Mouse (Mus musculus) thymus, postnatal 14 days (tissue): ENCODE results near the gene Cttn.

Experiments
- DNase-seq: peaks from one replicate; pipeline ENCODE4 v3.0.0; 2021

Gene Cttn

DNA sequence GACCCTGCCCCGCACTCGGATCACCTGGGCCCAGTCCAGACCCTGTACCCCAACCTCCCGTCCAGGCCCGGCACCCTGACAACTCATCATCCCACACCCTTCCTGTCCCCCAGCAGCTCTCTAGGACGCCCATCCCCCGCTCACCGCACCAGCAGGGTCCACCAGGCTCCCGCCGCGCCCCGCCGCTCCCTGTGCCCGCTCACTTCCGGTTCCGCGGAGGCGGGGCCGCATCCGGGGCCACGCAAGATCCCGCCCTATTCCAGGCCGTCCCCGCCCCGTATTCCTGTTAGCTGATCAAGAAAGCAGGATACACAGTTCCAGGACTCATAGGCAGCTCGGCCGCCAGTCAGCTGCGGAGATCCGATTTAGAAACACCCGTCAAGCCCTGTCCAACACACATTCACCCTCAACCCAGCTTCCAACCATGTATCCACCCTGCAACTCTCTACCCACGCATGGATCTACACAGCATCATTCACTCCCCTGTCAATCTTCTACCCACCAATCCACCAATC is at the start of gene Cttn:
Cttn (minus strand) TSS at position 465 of the 515 bp plus-strand sequence.
- DNase-seq, result peak; percentile 52

DNA sequence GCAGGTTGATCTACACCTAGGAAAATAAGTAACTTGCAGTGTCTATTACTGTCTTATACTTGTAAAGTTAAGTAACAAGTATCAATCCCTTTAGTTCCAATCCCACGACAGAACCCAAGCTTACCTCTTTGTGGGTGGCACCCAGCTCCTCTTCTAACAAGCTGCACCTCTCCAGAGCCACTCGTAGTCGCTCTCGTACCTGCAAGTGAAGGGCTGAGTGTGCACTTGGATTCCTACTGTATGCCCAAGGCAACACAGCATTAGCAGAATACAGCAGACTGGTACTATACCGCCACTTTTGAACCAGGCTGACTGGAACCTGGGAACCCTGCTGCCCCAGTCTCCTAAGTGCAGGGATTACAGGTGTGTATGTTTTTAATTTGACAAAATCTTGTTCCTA is 49.0 kb upstream of the Cttn start:
- DNase-seq, result no peak

DNA sequence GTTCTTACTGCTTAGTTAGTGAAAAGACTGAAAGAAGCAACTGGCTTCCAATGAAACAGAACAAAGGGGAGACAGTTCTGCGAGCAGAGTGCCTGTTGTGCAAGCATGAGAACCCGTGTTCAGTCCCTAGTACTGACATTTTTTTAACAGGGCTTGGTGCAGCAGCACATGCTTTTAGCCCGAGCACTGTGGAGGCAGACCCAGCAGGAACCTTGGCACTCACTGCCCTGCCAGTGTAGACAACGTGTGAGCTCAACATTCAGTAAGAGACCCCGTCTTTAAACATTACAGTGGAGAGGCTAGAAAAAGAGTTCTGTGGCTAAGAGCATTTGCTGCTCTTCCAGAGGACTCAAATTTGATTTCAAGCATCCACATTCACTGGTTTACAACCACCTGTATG is 45.9 kb upstream of the Cttn start:
- no peak for DNase-seq

DNA sequence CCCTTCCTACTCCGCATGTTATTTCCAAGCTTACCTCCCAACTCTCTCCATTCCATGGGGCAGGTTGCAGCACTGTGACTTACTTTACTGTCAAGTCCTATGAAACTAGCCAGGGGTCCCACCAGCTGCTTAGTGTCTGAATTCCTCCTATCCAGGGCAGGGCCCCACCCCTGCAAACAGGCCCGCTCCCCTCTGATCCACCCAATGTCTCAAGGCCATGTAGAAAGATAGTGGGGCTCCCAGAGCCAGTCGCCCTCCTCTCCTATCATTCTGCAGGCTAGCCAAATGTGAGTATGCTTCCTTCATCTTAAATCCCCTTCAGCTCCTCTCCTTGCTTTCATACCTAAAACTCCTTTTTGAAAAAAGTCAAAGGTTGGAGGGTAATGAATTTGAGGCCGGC is 38.3 kb upstream of the Cttn start:
- DNase-seq, result no peak

DNA sequence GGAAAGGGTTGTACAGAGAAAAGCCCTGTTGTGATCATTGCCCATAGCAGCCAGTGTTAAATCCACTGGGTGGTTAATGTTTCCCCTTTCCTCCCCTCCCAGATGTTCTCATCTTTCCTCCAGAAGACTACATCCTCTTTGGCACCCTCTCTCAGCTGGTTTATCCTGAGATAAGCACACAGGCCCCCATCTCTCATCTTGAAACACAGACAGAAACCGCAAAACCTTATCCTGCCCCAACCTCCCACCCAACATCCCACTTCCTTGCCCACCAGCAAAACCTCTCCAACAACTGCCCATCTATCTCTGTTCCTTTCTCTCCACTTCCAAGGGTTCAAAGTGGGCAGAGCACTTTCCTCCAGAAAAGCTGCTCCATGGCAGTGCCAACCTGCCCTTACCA is 36.0 kb upstream of the Cttn start:
- no peak for DNase-seq

DNA sequence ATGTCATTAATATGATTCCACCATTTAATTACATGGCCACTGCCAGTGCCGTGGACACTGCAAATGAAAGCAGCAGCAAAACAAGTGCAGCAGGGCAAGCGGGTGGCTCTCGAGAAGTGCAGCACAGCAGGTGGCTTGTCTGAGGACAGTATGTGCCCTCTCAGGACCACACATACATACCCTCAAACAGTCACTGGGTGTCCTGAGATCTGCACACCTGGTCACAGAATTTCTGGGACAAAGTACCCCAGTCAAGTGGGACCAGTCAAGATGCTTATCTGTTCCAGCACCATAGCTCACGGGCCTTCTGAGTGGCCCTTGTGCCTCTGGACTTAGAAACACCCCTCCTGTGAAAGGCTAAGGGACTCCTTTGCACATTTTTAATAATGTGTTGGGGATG is 33.1 kb upstream of the Cttn start:
- no peak for DNase-seq

DNA sequence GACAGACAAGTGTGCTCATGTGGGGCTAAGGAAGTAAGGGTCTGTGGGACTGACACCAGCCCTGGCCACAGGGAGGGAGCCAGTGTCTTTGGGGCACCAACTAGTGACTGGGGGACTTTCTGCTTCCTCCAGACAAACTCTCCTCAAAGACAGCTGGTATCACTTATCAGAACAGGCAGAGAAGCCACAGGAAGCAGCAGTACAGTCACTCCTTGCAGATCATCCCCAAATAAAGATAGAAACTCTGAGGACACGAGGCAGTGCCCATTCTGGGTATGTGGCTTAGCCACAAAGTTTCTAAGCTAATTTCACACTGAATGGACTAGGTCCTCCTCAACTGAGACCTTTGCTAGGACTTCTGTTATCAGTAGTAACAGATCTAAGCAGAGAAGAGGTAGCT is 22.1 kb upstream of the Cttn start:
- DNase-seq, result no peak

DNA sequence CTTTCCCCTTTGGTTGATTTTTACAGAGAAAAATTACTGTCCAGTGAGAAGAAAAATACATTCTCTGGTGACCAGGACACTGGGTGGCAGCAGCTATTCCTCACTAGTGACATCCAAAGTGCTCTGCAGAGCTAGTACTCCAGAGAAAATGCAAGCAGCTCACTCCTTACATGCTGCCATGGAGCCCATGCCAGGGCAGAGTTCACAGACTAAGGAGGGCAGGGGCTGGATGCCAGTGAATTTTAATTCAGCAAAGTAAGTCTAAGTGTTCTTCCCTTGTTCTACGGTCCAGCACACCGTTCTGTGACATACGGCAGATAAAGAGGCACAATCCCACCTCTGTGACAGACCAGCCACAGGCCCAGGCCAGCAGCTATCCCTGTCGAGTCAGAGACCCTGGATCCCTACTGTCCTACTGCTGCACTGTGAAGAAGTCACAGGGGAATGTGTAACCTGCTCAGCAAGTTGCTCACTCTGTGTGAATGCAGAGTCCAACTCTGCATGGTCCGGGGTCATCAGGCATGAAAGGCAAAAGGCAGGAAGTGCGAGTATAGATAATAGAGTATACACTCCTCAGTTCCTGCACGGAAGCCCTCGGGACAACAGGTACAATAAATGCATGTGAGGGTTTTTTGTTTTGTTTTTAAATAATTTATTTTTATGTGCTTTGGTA is 19.5 kb upstream of the Cttn start:
- no peak for DNase-seq

DNA sequence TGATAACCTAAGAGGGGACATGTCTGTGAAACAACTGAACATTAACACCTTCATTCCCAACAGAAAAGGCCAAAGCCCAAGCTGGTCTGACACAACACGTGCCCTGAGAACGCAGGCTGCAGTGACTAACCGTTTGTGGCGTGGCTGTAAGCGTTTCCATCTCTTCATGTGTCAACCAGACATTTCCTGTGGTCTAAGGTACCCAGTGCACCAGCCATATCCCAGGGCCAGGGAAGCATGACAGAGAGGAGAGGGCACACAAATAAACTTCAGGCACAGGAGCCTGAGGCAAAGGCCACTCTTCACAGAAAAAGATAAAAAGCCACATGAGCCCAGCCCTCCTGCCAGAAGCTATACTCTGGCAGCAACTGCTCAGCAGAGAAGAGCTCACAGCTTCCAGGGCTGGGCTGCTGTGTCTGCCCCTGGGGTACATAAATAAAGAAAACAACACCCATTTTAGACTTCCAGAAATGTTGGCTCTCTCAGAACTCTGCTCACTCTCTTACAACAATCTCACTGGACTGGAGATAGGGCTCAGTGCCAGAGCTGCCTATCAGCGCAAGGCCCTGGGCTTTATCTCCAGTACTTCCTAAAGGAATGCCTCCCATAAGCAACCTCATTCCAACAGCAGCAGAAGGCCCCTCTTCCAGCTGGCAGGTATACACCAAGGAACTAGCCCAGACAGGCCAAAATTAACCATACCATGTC is 18.4 kb upstream of the Cttn start:
- no peak for DNase-seq

DNA sequence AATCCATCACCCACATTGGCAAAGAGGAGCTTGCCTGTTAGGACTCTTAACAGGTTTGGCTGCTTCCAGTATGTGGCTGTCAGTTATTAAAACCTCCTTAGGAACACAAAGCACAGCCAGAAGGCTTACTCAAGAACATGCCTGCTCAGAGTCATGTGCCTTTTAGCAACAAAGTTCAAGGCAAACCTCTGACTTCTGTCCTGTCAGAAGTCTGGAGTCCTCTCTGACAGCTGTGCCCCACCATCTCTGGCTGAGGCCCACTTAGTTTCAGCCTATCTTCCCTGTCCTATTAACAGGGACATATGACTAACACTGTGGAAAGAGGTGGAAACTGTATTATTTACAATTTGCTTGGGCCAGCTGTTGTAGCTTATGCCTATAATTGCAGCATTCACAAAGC is 9.5 kb upstream of the Cttn start:
- no peak for DNase-seq

DNA sequence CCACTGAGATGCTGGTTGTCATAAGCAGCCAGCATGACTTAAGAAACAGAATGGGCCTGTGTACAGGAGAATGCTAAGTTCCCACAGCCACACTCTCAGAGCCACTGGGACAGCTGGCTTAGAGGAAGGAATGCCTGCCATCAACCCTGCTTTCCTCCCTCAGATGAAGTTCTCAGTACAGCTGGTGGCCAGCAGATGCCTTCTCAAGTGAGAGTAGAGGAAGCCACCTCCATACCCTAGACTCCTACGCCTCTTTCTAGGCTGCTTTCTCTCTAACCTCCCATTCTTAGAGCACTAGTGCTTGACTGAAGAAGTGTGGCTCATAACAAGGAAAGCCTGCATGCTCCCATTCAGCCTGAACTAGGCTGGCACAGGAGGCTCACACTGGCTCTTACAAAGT is 8.8 kb upstream of the Cttn start:
- DNase-seq, result no peak

DNA sequence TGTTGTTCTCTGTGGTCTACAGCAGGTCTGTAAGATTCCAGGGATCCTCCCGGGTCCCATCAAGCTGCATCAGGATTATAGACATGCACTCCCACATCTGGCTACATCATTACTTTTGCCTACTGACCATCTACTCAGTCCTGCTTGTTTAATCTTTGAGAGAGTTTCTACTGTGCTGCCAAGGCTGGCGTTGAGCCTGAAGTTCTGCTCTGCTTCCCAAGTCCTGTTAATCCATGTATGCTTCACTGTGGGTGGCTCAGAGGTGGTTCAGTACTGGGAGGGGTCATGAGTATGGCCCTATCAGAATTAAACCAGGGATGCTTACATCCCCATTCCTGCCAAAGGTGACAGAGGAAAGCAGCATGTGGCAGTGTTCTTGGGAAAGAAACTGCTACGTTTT is 4.9 kb upstream of the Cttn start:
- DNase-seq, result no peak

DNA sequence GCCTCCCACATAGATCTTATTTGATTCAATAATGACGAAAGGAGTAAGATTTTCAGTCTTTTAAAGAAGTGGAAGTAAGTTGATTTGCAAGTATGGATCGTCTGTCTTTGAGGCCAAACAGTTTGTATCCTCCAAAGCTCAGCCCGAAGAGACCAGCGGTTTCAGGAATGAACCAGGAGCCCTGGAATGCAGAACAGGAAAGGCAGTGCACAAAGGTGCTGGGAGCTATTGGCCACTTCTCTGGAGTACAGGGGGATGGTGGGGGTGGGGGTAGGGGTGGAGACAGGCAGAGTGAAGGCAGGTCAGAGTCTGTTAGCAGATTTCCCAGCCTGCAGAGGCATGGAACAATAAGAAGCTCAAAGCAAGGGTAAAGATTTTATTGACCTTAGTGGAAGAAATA is 2.7 kb upstream of the Cttn start:
- no peak for DNase-seq

DNA sequence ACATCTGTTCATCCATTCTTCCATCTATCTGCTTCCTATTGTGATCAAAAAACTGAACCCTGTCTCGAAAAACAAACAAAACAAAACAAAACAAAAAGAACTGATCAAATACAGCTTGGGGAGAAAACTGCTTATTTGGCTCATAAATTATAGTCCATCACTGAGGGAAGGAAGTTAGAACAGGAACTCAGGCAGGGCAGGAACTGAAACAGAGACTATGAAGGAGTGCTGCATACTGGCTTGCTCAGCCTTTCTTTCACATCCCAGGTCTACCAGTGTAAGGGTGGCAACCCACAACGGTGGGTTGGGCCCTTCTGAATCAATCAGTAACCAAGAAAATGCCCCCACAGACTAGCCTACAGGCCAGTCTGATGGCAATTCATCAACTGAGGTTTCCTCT is 294 bp upstream of the Cttn start:
- no peak for DNase-seq

DNA sequence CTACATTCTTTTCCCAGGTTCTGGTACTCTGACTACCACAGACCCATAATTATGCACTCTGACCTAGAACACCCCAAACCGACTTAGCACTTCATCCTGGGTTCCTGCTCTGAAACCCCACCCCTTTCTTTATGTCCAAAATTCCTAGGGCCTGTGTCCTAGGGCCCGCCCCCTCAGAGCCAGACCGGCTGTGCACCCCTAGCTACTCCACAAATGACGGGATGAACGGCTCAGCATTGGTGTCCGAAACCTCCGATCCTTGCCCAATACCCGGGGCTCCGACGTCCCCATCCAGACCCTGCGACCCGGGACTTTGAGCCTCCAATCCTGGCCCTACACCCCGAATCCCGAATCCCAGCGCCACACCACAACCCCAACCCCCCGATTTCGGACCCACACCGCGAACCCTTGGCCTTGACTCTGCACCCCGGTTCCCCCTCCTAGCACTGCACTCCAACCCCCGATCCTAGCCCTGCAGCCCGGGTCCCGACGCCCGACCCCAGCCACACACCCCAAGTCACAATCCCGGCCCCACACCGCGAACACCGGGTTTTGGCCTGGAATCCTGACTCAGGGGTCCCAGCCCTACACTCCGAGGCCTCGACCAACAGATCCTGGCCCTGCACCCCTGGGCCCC is 783 bp downstream of the Cttn start:
- peak; percentile 9 for DNase-seq

DNA sequence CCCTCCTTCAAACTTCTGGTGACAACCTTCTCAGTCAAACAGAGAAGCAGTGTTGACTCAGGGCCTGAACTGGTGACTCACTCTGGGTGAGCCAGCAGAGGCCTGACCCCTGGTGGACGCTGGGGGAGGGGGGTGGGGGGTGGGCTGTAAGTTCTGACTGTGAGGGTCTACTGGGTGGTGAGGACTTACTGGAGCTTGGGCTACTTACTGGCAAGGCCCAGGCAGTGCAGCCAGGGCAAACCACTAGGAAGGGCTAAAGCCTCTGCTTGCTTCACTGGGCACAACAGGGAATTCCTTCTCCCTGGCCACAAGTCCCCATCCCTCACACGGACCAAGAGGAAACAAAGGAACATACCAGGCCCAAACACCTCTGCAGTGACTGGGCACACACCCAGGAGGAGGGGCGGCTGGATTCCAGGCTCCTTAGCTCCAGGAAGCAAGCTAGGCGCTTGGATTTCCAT is 1.6 kb downstream of the Cttn start:
- no peak for DNase-seq

DNA sequence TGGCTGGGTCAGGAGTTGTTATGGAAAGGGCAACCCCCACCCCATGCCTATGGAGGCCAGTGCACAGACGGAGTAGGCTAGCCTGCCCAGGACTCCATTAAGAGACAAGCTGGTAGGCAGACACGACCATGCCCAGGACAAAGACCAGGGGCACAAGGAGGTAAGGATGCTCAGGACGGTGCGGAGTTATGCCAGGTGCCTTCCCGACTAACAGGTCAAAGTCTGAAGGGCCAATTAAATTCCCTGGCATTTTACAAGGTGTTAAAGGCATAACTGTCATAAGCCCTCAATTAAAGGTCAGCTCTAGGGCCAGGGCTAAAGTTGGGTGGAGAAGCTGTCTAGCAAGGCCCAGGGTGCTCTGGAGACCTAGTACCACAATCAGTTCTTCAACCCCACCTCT is 2.1 kb downstream of the Cttn start:
- no peak for DNase-seq

DNA sequence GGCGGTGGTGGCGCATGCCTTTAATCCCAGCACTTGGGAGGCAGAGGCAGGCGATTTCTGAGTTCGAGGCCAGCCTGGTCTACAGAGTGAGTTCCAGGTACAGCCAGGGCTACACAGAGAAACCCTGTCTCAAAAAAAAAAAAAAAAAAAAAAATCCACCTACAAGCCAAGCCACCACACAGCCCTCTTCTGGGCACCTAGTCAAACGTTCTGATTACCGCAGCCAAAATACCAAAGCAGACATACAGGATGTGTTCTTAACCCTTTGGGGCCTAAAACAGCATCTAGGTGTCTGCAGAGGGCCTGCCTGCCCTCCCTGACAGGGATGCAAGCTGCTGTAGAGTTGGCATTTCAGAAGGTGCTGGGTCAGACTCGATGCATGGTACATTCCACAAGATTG is 8.2 kb downstream of the Cttn start:
- DNase-seq, result no peak

DNA sequence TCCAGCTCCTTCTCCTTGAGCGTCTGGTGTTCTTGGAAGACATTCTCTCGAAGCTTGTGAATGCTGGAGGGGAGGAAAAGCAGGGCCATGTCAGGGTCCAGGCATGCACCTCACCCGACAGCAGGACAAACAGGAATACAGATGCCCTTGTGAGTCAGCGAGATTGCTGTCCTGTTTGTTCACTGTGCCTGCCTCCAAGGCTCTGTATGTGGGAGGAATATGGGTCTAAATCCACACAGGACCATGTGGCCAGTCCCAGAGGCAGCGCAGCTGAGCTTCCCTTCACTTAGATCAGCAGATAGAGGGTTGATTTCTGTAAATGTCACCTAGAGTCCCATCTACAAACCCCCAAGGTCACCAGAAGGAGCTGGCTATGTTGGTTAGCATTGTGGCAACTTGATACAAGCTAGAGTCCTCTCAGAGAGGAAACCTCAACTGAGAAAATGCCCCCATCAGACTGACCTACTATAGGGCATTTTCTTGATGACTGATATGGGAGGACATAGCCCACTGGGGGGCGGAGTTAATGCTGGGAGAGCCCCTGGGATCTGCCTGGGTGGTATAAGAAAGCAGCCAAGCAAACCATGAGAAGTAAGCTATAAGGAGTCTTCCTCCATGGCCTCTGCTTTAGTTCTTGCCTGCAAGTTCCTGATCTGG is 9.4 kb downstream of the Cttn start:
- no peak for DNase-seq

DNA sequence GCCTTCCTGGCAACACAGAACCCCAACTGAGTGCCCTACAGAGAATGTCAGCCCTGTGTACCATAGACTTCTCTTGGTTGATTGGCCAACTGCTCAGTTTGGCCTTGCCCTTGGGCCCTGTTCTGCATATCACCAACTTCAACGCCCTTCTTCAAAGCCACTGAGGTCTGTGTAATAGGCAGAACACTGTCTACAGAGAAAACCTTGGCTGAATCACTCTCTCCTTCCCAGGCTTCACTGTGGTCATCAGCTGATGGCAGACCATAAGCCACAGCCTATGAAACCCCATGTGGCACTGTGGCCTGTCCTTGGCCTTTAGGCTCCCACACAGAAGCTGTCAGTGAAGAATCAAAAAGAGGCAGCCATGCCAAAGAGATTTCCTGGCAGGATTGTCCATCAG is 11.9 kb downstream of the Cttn start:
- no peak for DNase-seq

DNA sequence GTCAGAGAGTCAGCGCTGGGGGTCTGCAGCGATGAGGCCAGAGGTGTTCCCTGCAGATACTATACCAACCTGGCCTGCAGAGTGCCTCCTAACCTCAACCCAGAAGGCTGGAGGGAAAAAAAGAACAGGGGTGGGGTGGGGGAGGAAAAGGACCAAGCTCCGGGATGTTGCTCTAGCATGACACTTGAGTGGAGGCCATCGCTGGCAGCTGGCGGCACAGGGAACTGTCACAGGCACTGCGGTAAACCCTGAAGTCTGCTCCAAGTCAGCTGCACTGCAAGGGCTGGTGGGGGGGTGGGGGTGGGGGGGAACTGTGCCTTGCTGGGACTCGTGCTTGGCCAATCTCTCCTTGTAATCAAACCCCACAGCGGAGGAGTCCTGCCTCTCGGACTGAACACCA is 20.1 kb downstream of the Cttn start:
- no peak for DNase-seq

DNA sequence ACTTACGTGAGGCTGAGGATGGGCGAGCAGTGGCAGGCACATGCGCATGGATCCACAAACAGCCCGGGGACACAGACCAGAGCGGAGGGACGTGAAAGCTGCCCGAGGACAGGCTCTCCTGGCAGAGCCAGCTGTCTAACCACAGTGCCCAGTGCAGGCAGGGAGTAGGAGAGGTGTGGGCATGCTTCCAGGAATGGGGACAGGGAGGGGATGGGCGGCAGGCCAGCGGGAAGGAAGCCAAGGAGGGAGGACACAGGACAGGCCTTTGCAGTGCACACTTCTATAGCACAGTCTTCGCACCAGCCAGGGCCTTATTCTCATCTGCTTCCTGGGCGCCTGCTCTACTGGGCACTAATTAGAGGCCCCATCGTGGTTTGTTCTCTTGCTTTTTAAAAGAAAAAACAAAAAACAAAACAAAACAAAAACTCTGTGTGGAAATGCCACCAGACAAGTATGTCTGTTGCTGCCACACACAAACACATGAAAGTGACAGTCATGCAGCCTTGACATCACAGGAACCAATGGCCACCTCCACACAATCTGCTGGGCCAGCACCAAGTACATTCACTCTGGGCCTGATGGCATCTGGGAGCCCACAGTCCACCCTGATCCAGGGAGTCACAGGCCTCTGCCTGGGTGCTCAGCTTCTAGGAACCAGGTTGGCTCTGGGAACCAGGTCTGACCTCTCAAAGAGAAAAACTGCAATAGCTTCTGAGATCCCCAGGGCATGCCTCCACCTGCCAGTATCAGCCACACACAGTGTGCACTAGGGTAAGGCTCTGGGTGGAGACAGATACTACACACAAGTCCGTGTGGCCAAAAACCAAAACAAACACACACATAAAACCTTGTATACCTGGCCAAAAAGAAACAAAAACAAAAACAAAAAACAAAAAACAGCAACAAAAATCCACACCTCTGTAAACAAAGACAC is 20.9 kb downstream of the Cttn start:
- no peak for DNase-seq

DNA sequence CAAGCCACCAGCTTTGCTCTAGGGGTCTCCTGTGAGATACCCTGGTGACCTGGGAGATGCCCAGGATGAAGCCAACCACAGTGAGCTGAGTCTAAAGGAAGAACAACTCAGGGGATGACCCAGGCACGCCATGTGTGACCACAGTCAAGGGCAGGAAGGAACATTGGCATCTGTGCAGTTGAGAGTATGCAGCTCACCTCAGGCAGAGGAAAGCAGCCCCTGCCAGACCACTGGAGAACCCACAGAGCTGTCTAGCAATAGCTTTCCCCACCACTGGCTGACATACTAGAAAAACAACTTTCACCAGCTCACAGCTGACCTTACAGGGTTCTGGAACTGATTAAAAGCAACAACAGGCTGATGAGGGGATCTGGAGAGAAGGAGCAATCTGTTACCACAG is 22.6 kb downstream of the Cttn start:
- DNase-seq, result no peak
